Mouse (Mus musculus): Measurements from ENCODE around the gene Zfp212. TPM values are rescaled to one million over a fixed set of nuclear protein-coding genes. Genes with fewer than 3 reads are reported as not detected.
"Not testable (repeated sequence)": the region's sequence is repeated elsewhere in the genome, so short reads cannot be mapped to it uniquely, and the experiment has no call there.

Zfp212 gene
- polyA plus RNA-seq, 1 experiment from 2014 or later: 20.2 TPM

- Histone ChIP-seq H3K4me1 (peaks cover 18% of the 10 kb centered on the region), H3K9me3 (no peaks in the 10 kb centered on the region), H3K4me3 (peak within 1 kb of the TSS; percentile 78), H3K27ac (peak within 1 kb of the TSS; percentile 85), H3K27me3 (ENCODE audit: poor library complexity, severe bottlenecking) (peaks cover 11% of the 10 kb centered on the region; the same call in 1 of the 2 replicates), H3K36me3 (replicated peaks) (peaks cover 20% of the 10 kb centered on the region)
- DNase-seq (ENCODE audit: extremely low spot score, low spot score): peak; percentile 94
- WGBS: under 1% methylated on average over 31 of the region's 31 CpGs
These were observed 33.0 kb downstream of the Zfp212 start, which contains the start of gene Zfp956 for GRCm38 (mm10) chr6:47953191-47953726. TSS of gene Zfp956 (plus strand) at chr6:47953390.

DNA sequence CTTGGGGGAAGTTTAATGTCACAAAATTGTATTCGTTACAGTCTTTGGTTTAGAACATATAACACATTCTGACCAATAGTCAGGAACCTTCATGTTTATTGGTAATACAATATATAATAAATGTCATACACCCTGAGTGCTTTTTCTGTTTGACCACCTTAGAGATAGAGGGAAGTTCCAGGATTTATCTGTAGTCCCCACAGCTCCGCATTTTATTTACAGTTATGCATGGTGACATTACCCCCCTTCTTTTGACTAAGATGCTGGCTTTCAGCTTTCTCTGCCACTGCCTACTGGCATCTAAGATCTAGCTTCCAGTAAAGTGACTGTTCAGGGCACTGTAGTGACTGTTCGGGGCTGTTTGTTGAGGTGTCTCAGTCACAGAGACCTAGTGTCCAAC lies 34.1 kb downstream of the Zfp212 start:
- Histone ChIP-seq H3K27me3 (ENCODE audit: poor library complexity, severe bottlenecking) (peaks cover 11% of the 10 kb centered on the region; the same call in 1 of the 2 replicates), H3K9me3 (no peaks in the 10 kb centered on the region), H3K27ac (no peak overlapping the region), H3K4me1 (peaks cover 18% of the 10 kb centered on the region), H3K4me3 (peak overlapping the region; percentile 78), H3K36me3 (replicated peaks) (peaks cover 28% of the 10 kb centered on the region)
- WGBS: 90% methylated on average over 3 of the region's 3 CpGs
- DNase-seq (ENCODE audit: extremely low spot score, low spot score): no peak

DNA sequence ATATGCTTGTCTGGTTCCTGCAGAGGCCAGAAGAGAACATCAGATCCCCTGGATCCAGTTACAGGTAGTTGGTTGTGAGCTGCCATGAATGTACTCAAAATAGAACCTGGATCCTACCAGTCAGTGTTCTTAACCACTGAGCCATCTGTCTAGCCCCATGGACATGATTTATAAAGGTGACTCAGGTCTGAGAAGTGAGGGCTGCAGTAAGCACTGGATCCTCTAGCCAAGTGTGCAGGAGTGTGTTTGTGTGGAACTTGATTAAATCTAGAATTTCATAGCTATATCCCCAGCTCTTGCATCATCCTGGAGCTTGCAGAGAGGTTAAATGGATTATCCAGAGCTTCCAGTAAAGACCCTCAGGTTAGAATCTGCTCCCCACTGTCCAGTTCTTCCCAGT lies 37.5 kb downstream of the Zfp212 start:
- Histone ChIP-seq H3K4me3 (no peak overlapping the region), H3K36me3 (replicated peaks) (peaks cover 44% of the 10 kb centered on the region)
- DNase-seq (ENCODE audit: extremely low spot score, low spot score): no peak

DNA sequence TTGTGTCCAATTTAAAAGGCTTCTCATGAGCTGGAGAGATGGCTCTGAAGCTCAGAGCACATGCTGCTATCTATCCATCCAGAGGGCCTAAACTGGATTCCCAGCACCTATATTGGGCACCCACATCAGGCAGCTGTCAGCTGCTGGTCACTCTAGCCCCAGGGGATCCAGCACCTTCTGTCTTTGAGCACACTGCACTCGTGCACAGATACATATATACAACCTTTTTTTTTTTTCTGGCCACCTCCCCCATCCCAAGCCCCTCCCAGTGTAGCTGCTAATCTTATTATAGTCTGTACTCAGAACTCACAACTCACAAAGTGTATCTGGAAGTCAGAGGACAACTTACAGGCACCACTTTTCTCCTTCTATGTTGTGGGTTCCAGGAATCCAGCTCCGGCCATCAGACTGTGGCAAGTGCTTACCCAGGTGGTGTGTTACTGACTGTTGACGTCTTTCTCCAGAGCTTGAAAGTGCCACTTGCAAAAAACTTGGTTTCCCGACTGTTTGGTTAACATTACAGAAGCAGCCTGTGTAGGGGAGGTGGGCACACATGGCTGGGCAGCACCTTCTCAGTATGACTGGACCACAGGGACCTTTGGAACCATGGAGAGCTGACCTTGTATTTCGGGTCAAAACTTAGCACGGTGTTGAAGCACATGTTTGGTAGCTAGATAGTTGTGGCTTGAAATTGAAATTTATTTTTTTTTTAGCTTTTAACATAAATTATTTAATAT lies 40.6 kb downstream of the Zfp212 start:
- H3K27ac ChIP-seq: no peak overlapping the region
- H3K9me3 ChIP-seq: no peaks in the 10 kb centered on the region
- WGBS: 86% methylated on average over 6 of the region's 6 CpGs
- no peak for DNase-seq (ENCODE audit: extremely low spot score, low spot score)
- H3K4me1 ChIP-seq: no peaks in the 10 kb centered on the region
- peaks cover 70% of the 10 kb centered on the region for H3K36me3 ChIP-seq (replicated peaks)
- no peak overlapping the region for H3K4me3 ChIP-seq
- H3K27me3 ChIP-seq (ENCODE audit: poor library complexity, severe bottlenecking): no peaks in the 10 kb centered on the region

More for the DNA sequence above, 37.5 kb downstream of the Zfp212 start:
- peaks cover 15% of the 10 kb centered on the region for H3K4me1 ChIP-seq
- no peak overlapping the region for H3K27ac ChIP-seq
- no peaks in the 10 kb centered on the region for H3K27me3 ChIP-seq (ENCODE audit: poor library complexity, severe bottlenecking)
- no peaks in the 10 kb centered on the region for H3K9me3 ChIP-seq

GRCm38 (mm10) chr6:47963051-47963450 lies 42.8 kb downstream of the Zfp212 start:
- DNase-seq (ENCODE audit: extremely low spot score, low spot score): no peak
- WGBS: 91% methylated on average over 7 of the region's 7 CpGs

GRCm38 (mm10) chr6:47968166-47968565 lies 47.9 kb downstream of the Zfp212 start:
- peaks cover 24% of the 10 kb centered on the region for H3K36me3 ChIP-seq (replicated peaks)
- not testable (repeated sequence) for H3K4me3 ChIP-seq; H3K27me3 ChIP-seq (ENCODE audit: poor library complexity, severe bottlenecking); H3K27ac ChIP-seq; DNase-seq (ENCODE audit: extremely low spot score, low spot score); H3K9me3 ChIP-seq; H3K4me1 ChIP-seq
- 100% methylated on average over 1 of the region's 1 CpGs for WGBS

More at GRCm38 (mm10) chr6:47963051-47963450, 42.8 kb downstream of the Zfp212 start:
- no peaks in the 10 kb centered on the region for H3K27me3 ChIP-seq (ENCODE audit: poor library complexity, severe bottlenecking)
- H3K27ac ChIP-seq: no peak overlapping the region
- no peak overlapping the region for H3K4me3 ChIP-seq
- H3K36me3 ChIP-seq (replicated peaks): peaks cover 56% of the 10 kb centered on the region
- no peaks in the 10 kb centered on the region for H3K9me3 ChIP-seq
- H3K4me1 ChIP-seq: no peaks in the 10 kb centered on the region

DNA sequence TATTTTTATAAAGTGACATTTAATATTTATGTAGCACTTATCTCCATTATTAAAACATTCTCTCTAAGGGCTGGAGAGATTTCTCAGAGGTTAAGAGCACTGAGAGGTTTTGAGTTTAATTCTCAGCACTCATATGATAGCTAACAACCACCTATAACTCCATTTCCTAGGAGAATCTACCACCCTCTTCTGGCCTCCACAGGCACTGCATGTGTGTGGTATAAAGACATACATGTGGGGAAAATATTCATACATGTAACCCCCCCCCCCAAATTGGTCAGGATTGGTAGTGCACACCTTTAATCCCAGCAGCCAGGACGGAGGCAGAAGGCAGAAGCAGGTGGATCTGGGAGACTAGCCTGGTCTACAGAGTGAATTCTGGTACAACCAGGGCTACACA lies 54.3 kb downstream of the Zfp212 start:
- H3K9me3 ChIP-seq: no peaks in the 10 kb centered on the region
- H3K27ac ChIP-seq: no peak overlapping the region
- no peaks in the 10 kb centered on the region for H3K4me1 ChIP-seq
- H3K27me3 ChIP-seq (ENCODE audit: poor library complexity, severe bottlenecking): no peaks in the 10 kb centered on the region
- no peak for DNase-seq (ENCODE audit: extremely low spot score, low spot score)
- H3K4me3 ChIP-seq: no peak overlapping the region
- 96% methylated on average over 1 of the region's 1 CpGs for WGBS
- H3K36me3 ChIP-seq (replicated peaks): no peaks in the 10 kb centered on the region

- DNase-seq (ENCODE audit: extremely low spot score, low spot score): peak; percentile 57
- Histone ChIP-seq H3K27me3 (ENCODE audit: poor library complexity, severe bottlenecking) (no peaks in the 10 kb centered on the region), H3K4me1 (peaks cover 3% of the 10 kb centered on the region), H3K4me3 (no peak overlapping the region), H3K36me3 (replicated peaks) (no peaks in the 10 kb centered on the region), H3K9me3 (no peaks in the 10 kb centered on the region), H3K27ac (no peak overlapping the region)
- 22% methylated on average over 6 of the region's 6 CpGs for WGBS
These were observed 58.7 kb downstream of the Zfp212 start for GRCm38 (mm10) chr6:47978897-47979368.

Other genes with a start within 250 kb of the Zfp212 start
- 275 and 311 TPM in 2 replicates for gene Pdia4, start 107.0 kb upstream of the Zfp212 start, polyA plus RNA-seq (2016; fragmentation: Nextera tagmentation; extraction: Ambion mirVana)
- 6.9 and 7.8 TPM in 2 replicates for gene Zfp786, start 89.6 kb upstream of the Zfp212 start, polyA plus RNA-seq (2016; fragmentation: Nextera tagmentation; extraction: Ambion mirVana)
- 8.2 and 8.9 TPM in 2 replicates for gene Zfp398, start 84.8 kb upstream of the Zfp212 start, polyA plus RNA-seq (2016; fragmentation: Nextera tagmentation; extraction: Ambion mirVana)
- 14.7 and 15.0 TPM in 2 replicates for gene Zfp282, start 43.3 kb upstream of the Zfp212 start, polyA plus RNA-seq (2016; fragmentation: Nextera tagmentation; extraction: Ambion mirVana)
- gene Zfp956, start 32.9 kb downstream of the Zfp212 start, polyA plus RNA-seq (2016; fragmentation: Nextera tagmentation; extraction: Ambion mirVana): 8.0 and 8.5 TPM in 2 replicates
- gene Zfp777, start 128.4 kb downstream of the Zfp212 start, polyA plus RNA-seq (2016; fragmentation: Nextera tagmentation; extraction: Ambion mirVana): 10.0 and 11.3 TPM in 2 replicates
- gene Zfp746, start 166.1 kb downstream of the Zfp212 start, polyA plus RNA-seq (2016; fragmentation: Nextera tagmentation; extraction: Ambion mirVana): 19.1 and 19.9 TPM in 2 replicates